Mouse (Mus musculus): ENCODE measurements around the gene Hoxc5. TPM values are rescaled to one million over a fixed set of nuclear protein-coding genes. Genes with fewer than 3 reads are reported as not detected.

Gene Hoxc5
- polyA plus RNA-seq, 1 experiment from 2014 or later: 6.3 TPM

GRCm38 (mm10) chr15:102962492-102962891 is 4.8 kb upstream of the Hoxc5 start:
- Histone ChIP-seq H3K27ac (peak overlapping the region; percentile 85), H3K9ac (replicated peaks) (peak overlapping the region; percentile 62), H3K36me3 (no peaks in the 10 kb centered on the region), H3K4me1 (replicated peaks) (peaks cover 56% of the 10 kb centered on the region), H3K9me3 (no peaks in the 10 kb centered on the region), H3K4me3 (replicated peaks) (peak overlapping the region; percentile 42), H3K4me2 (peak overlapping the region; percentile 61), H3K27me3 (peaks cover 83% of the 10 kb centered on the region)
- 1% methylated on average over 13 of the region's 13 CpGs for whole genome bisulfite sequencing
- no peak for ATAC-seq (ENCODE audit: insufficient number of reproducible peaks, insufficient read depth, low FRiP score, low TSS enrichment, low read depth)

GRCm38 (mm10) chr15:102963259-102963658 is 4.0 kb upstream of the Hoxc5 start:
- H3K4me2 ChIP-seq: peak overlapping the region; percentile 61
- WGBS: 3% methylated on average over 8 of the region's 8 CpGs
- peak overlapping the region; percentile 62 for H3K9ac ChIP-seq (replicated peaks)
- peaks cover 49% of the 10 kb centered on the region for H3K4me1 ChIP-seq (replicated peaks)
- peak overlapping the region; percentile 42 for H3K4me3 ChIP-seq (replicated peaks)
- no peaks in the 10 kb centered on the region for H3K9me3 ChIP-seq
- no peak for ATAC-seq (ENCODE audit: insufficient number of reproducible peaks, insufficient read depth, low FRiP score, low TSS enrichment, low read depth)
- no peaks in the 10 kb centered on the region for H3K36me3 ChIP-seq
- peak overlapping the region; percentile 85 for H3K27ac ChIP-seq
- peaks cover 81% of the 10 kb centered on the region for H3K27me3 ChIP-seq

GRCm38 (mm10) chr15:102963671-102964640 is 3.3 kb upstream of the Hoxc5 start:
- ATAC-seq (ENCODE audit: insufficient number of reproducible peaks, insufficient read depth, low FRiP score, low TSS enrichment, low read depth): no peak
- Histone ChIP-seq H3K4me3 (replicated peaks) (peak overlapping the region; percentile 42), H3K9me3 (no peaks in the 10 kb centered on the region), H3K27ac (peak overlapping the region; percentile 85), H3K27me3 (peaks cover 86% of the 10 kb centered on the region), H3K4me2 (peak overlapping the region; percentile 61), H3K36me3 (no peaks in the 10 kb centered on the region), H3K4me1 (replicated peaks) (peaks cover 42% of the 10 kb centered on the region), H3K9ac (replicated peaks) (peak overlapping the region; percentile 62)
- WGBS: 1% methylated on average over 28 of the region's 28 CpGs

- Histone ChIP-seq H3K27me3 (peaks cover 88% of the 10 kb centered on the region), H3K9me3 (no peaks in the 10 kb centered on the region), H3K27ac (peak overlapping the region; percentile 85), H3K36me3 (no peaks in the 10 kb centered on the region), H3K4me2 (peak overlapping the region; percentile 61), H3K9ac (replicated peaks) (peak overlapping the region; percentile 62), H3K4me3 (replicated peaks) (peak overlapping the region; percentile 42), H3K4me1 (replicated peaks) (peaks cover 36% of the 10 kb centered on the region)
- no peak for ATAC-seq (ENCODE audit: insufficient number of reproducible peaks, insufficient read depth, low FRiP score, low TSS enrichment, low read depth)
- WGBS: 3% methylated on average over 26 of the region's 26 CpGs
Measured at GRCm38 (mm10) chr15:102965003-102965891, 2.0 kb upstream of the Hoxc5 start.

GRCm38 (mm10) chr15:102965892-102966775 is 1.1 kb upstream of the Hoxc5 start:
- H3K27me3 ChIP-seq: peaks cover 89% of the 10 kb centered on the region
- H3K36me3 ChIP-seq: no peaks in the 10 kb centered on the region
- 2% methylated on average over 30 of the region's 30 CpGs for WGBS
- H3K4me1 ChIP-seq (replicated peaks): peaks cover 36% of the 10 kb centered on the region
- peak overlapping the region; percentile 86 for H3K27ac ChIP-seq
- ATAC-seq (ENCODE audit: insufficient number of reproducible peaks, insufficient read depth, low FRiP score, low TSS enrichment, low read depth): peak; percentile 81
- H3K9ac ChIP-seq (replicated peaks): peak overlapping the region; percentile 72
- no peaks in the 10 kb centered on the region for H3K9me3 ChIP-seq
- peak overlapping the region; percentile 61 for H3K4me2 ChIP-seq
- peak overlapping the region; percentile 42 for H3K4me3 ChIP-seq (replicated peaks)

- peak; percentile 47 for ATAC-seq (ENCODE audit: insufficient number of reproducible peaks, insufficient read depth, low FRiP score, low TSS enrichment, low read depth)
- WGBS: 2% methylated on average over 27 of the region's 27 CpGs
- Histone ChIP-seq H3K4me3 (replicated peaks) (peak within 1 kb of the TSS; percentile 42), H3K4me1 (replicated peaks) (peaks cover 34% of the 10 kb centered on the region), H3K4me2 (peak within 1 kb of the TSS; percentile 61), H3K9ac (replicated peaks) (peak within 1 kb of the TSS; percentile 72), H3K36me3 (no peaks in the 10 kb centered on the region), H3K27ac (peak within 1 kb of the TSS; percentile 86), H3K27me3 (peaks cover 87% of the 10 kb centered on the region), H3K9me3 (no peaks in the 10 kb centered on the region)
Measured at GRCm38 (mm10) chr15:102966776-102967311, 399 bp upstream of the Hoxc5 start, which contains the start of gene Hoxc10. Hoxc10 (plus strand) TSS chr15:102966796.

- H3K9ac ChIP-seq (replicated peaks): peak overlapping the region; percentile 72
- peaks cover 90% of the 10 kb centered on the region for H3K27me3 ChIP-seq
- no peaks in the 10 kb centered on the region for H3K36me3 ChIP-seq
- H3K4me1 ChIP-seq (replicated peaks): peaks cover 36% of the 10 kb centered on the region
- no peak for ATAC-seq (ENCODE audit: insufficient number of reproducible peaks, insufficient read depth, low FRiP score, low TSS enrichment, low read depth)
- WGBS: 1% methylated on average over 34 of the region's 34 CpGs
- peak overlapping the region; percentile 61 for H3K4me2 ChIP-seq
- no peaks in the 10 kb centered on the region for H3K9me3 ChIP-seq
- peak overlapping the region; percentile 86 for H3K27ac ChIP-seq
- H3K4me3 ChIP-seq (replicated peaks): peak overlapping the region; percentile 42
Measured at GRCm38 (mm10) chr15:102967511-102968397, 511 bp downstream of the Hoxc5 start.

- Histone ChIP-seq H3K4me1 (replicated peaks) (peaks cover 36% of the 10 kb centered on the region), H3K36me3 (no peaks in the 10 kb centered on the region), H3K27me3 (peaks cover 94% of the 10 kb centered on the region), H3K27ac (no peak overlapping the region), H3K9ac (replicated peaks) (peak overlapping the region; percentile 42; the same call in 1 of the 2 replicates), H3K9me3 (no peaks in the 10 kb centered on the region), H3K4me2 (peak overlapping the region; percentile 61), H3K4me3 (replicated peaks) (peak overlapping the region; percentile 42)
- 28% methylated on average over 1 of the region's 1 CpGs for WGBS
- no peak for ATAC-seq (ENCODE audit: insufficient number of reproducible peaks, insufficient read depth, low FRiP score, low TSS enrichment, low read depth)
Measured at GRCm38 (mm10) chr15:102969296-102969695, 2.1 kb downstream of the Hoxc5 start.

- Histone ChIP-seq H3K4me2 (peak overlapping the region; percentile 61), H3K27me3 (peaks cover 93% of the 10 kb centered on the region), H3K9me3 (no peaks in the 10 kb centered on the region), H3K4me3 (replicated peaks) (peak overlapping the region; percentile 8; the same call in 1 of the 2 replicates), H3K27ac (no peak overlapping the region), H3K36me3 (no peaks in the 10 kb centered on the region), H3K4me1 (replicated peaks) (peaks cover 41% of the 10 kb centered on the region), H3K9ac (replicated peaks) (no peak overlapping the region; the same call in 1 of the 2 replicates)
- no peak for ATAC-seq (ENCODE audit: insufficient number of reproducible peaks, insufficient read depth, low FRiP score, low TSS enrichment, low read depth)
- 2% methylated on average over 12 of the region's 12 CpGs for WGBS
Measured at GRCm38 (mm10) chr15:102970740-102971139, 3.5 kb downstream of the Hoxc5 start.
